Comparison of ENCODE assay signal across 8 mouse cellular contexts in the genomic region with DNA sequence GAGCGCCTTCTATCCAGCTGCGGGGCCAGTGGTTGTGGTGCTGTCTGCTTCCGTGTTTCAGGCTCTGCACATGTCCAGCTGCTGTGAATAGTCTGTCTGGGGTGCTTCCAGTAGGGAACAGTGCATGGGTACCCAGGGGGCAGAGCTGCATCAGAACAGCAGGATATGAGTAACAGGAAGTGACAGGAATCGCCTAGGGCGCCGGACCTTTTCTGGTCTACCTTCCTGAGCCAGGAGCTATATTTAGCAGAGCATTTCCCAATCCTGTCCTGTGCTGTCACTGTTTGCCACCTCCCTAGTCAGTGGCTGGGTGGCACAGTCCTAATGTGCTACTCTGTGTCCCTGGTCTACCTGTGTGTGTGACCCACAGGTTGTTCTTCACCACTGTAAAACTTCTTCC. TPM values are rescaled to one million over a fixed set of nuclear protein-coding genes. Genes with fewer than 3 reads are reported as not detected.
DNase-seq lines count a peak whose midpoint lies in the region; ATAC-seq and TF ChIP-seq lines count a peak whose summit lies in the region.
"Had no signal": no experiment of that assay in that cellular context is flagged by ENCODE, and none has a peak within 500 bp of the region (broad histone marks: within the 10 kb centered on the region; RNA-seq: fewer than 3 reads in every experiment).

No protein-coding gene starts in this region.

- DNase-seq in ZHBTc4 (ENCODE audit: low read depth, low spot score), result peak; percentile 8
- DNase-seq in embryonic facial prominence, embryonic 14.5 days (ENCODE audit: low spot score), result peak; percentile 30
- peak; percentile 41 for DNase-seq in induced T-regulatory cell, adult 2 months (ENCODE audit: low read depth)
- DNase-seq in lung, postnatal 0 days (ENCODE audit: low spot score), result peak; percentile 88
- DNase-seq in layer of hippocampus, adult 2 months (ENCODE audit: low spot score in 2 of 2), result no peak
- DNase-seq in cerebellum, postnatal 10 days, result no peak

- H3K4me3 ChIP-seq in embryonic facial prominence, embryonic 14.5 days (ENCODE audit: low read depth, low read length), result no peak overlapping the region
- H3K4me3 ChIP-seq in lung, postnatal 0 days (ENCODE audit: low read depth, low read length), result no peak overlapping the region
- no peak overlapping the region for H3K4me3 ChIP-seq in layer of hippocampus, adult 2 months
- H3K4me3 ChIP-seq in hindbrain, embryonic 16.5 days (ENCODE audit: low read length), result no peak overlapping the region
- H3K4me3 ChIP-seq: neural tube, embryonic 12.5 days had no signal

- no peak overlapping the region for H3K9ac ChIP-seq in embryonic facial prominence, embryonic 14.5 days (ENCODE audit: low read depth, low read length)
- H3K9ac ChIP-seq in lung, postnatal 0 days (replicated peaks; ENCODE audit: low read depth), result no peak overlapping the region
- H3K9ac ChIP-seq in hindbrain, embryonic 16.5 days (ENCODE audit: low read depth, low read length), result no peak overlapping the region
- H3K9ac ChIP-seq: neural tube, embryonic 12.5 days had no signal

- no peak for ATAC-seq in embryonic facial prominence, embryonic 14.5 days (ENCODE audit: low read depth)
- ATAC-seq in lung, postnatal 0 days, result peak; percentile 96
- ATAC-seq in hindbrain, embryonic 16.5 days, result no peak

- H3K4me1 ChIP-seq in embryonic facial prominence, embryonic 14.5 days (ENCODE audit: control insufficient read depth, insufficient read depth, low read length), result no peaks in the 10 kb centered on the region
- H3K4me1 ChIP-seq in lung, postnatal 0 days (ENCODE audit: insufficient read depth, low read depth, low read length), result peaks cover 15% of the 10 kb centered on the region; the same call in 1 of the 2 replicates
- H3K4me1 ChIP-seq in hindbrain, embryonic 16.5 days (ENCODE audit: control insufficient read depth, insufficient read depth, low read depth, low read length), result no peaks in the 10 kb centered on the region
- H3K4me1 ChIP-seq: neural tube, embryonic 12.5 days had no signal

- WGBS in embryonic facial prominence, embryonic 14.5 days, result 72% methylated on average over 6 of the region's 6 CpGs
- WGBS in lung, postnatal 0 days, result 55% methylated on average over 6 of the region's 6 CpGs
- WGBS in hindbrain, embryonic 16.5 days, result 89% methylated on average over 6 of the region's 6 CpGs

- no peaks in the 10 kb centered on the region for H3K27me3 ChIP-seq in embryonic facial prominence, embryonic 14.5 days (replicated peaks; ENCODE audit: control insufficient read depth, insufficient read depth, low read length)
- no peaks in the 10 kb centered on the region for H3K27me3 ChIP-seq in lung, postnatal 0 days (replicated peaks; ENCODE audit: insufficient read depth, low read length)
- no peaks in the 10 kb centered on the region for H3K27me3 ChIP-seq in hindbrain, embryonic 16.5 days (replicated peaks; ENCODE audit: control insufficient read depth, insufficient read depth, low read length)
- H3K27me3 ChIP-seq: neural tube, embryonic 12.5 days had no signal

- TF ChIP-seq CTCF in lung, postnatal 0 days (IDR thresholded peaks at IDR 0.05), result peak; percentile 42
- no peak for TF ChIP-seq CTCF in layer of hippocampus, adult 2 months (conservative IDR thresholded peaks at IDR 0.05)

- peak; percentile 88 for TF ChIP-seq EP300 in lung, postnatal 0 days (IDR thresholded peaks at IDR 0.05)

- H3K36me3 ChIP-seq in embryonic facial prominence, embryonic 14.5 days (ENCODE audit: control insufficient read depth, insufficient read depth, low read length), result no peaks in the 10 kb centered on the region
- H3K36me3 ChIP-seq in lung, postnatal 0 days (ENCODE audit: insufficient read depth, low read length), result no peaks in the 10 kb centered on the region
- no peaks in the 10 kb centered on the region for H3K36me3 ChIP-seq in hindbrain, embryonic 16.5 days (ENCODE audit: control insufficient read depth, insufficient read depth, low read length)
- H3K36me3 ChIP-seq: neural tube, embryonic 12.5 days had no signal

- no peak overlapping the region for H3K4me2 ChIP-seq in embryonic facial prominence, embryonic 14.5 days (ENCODE audit: low read depth, low read length)
- no peak overlapping the region for H3K4me2 ChIP-seq in lung, postnatal 0 days (replicated peaks; ENCODE audit: low read depth, low read length)
- no peak overlapping the region for H3K4me2 ChIP-seq in hindbrain, embryonic 16.5 days (ENCODE audit: low read length)
- H3K4me2 ChIP-seq: neural tube, embryonic 12.5 days had no signal

- H3K27ac ChIP-seq in embryonic facial prominence, embryonic 14.5 days (replicated peaks; ENCODE audit: low read depth, low read length), result no peak overlapping the region
- H3K27ac ChIP-seq in lung, postnatal 0 days (ENCODE audit: low read length), result peak overlapping the region; percentile 71
- H3K27ac ChIP-seq in layer of hippocampus, adult 2 months, result no peak overlapping the region
- no peak overlapping the region for H3K27ac ChIP-seq in hindbrain, embryonic 16.5 days (ENCODE audit: low read depth, low read length)
- H3K27ac ChIP-seq: neural tube, embryonic 12.5 days had no signal

- H3K9me3 ChIP-seq in embryonic facial prominence, embryonic 14.5 days (ENCODE audit: control insufficient read depth, low read length), result no peaks in the 10 kb centered on the region
- no peaks in the 10 kb centered on the region for H3K9me3 ChIP-seq in lung, postnatal 0 days (ENCODE audit: low read length)
- no peaks in the 10 kb centered on the region for H3K9me3 ChIP-seq in hindbrain, embryonic 16.5 days (ENCODE audit: control insufficient read depth, low read length)
- H3K9me3 ChIP-seq: neural tube, embryonic 12.5 days had no signal

RNA-seq across cellular contexts. Expression of a gene that starts 47.9 kb away (rescaled TPM):
- polyA plus RNA-seq in embryonic facial prominence, embryonic 14.5 days (2014; fragmentation: Nextera tagmentation; extraction: Ambion mirVana), result 31.7 and 34.1 TPM in 2 replicates
- polyA plus RNA-seq in lung, postnatal 0 days (2015; fragmentation: Nextera tagmentation; extraction: Ambion mirVana), result 24.3 and 25.5 TPM in 2 replicates
- total RNA-seq in layer of hippocampus, adult 2 months (2021), result 100 to 1,000 TPM; 103 to 117 TPM
- polyA plus RNA-seq in hindbrain, embryonic 16.5 days (2015; fragmentation: Nextera tagmentation; extraction: Ambion mirVana), result 40.4 and 42.8 TPM in 2 replicates

Comparison
In these comparisons a context has a peak if more than half of its experiments do, and no peak if none do; other contexts are left out.
1. DNase-seq: peak in ZHBTc4 (single experiment), embryonic facial prominence, embryonic 14.5 days (single experiment), induced T-regulatory cell, adult 2 months (single experiment) and lung, postnatal 0 days (single experiment); none in layer of hippocampus, adult 2 months (0 of 2) and cerebellum, postnatal 10 days (0 of 2).